Mouse (Mus musculus) 416B (cell line): ENCODE data around the gene Slc11a2.
"Not testable (repeated sequence)": the region's sequence is repeated elsewhere in the genome, so short reads cannot be mapped to it uniquely, and the experiment has no call there.

Experiments used
- DNase-seq: peaks from one replicate; pipeline ENCODE4 v3.0.0; 2011; ENCODE audit warnings: low read depth

Slc11a2 gene

GRCm38 (mm10) chr15:100351501-100352060, 73.3 kb downstream of the Slc11a2 start:
- DNase-seq, result no peak

GRCm38 (mm10) chr15:100349496-100349895, 75.4 kb downstream of the Slc11a2 start:
- no peak for DNase-seq

- DNase-seq, result no peak
Observed at GRCm38 (mm10) chr15:100346761-100347160, 78.1 kb downstream of the Slc11a2 start.

- DNase-seq, result no peak
Observed at GRCm38 (mm10) chr15:100345484-100345883, 79.4 kb downstream of the Slc11a2 start.

- DNase-seq, result not testable (repeated sequence)
Observed at GRCm38 (mm10) chr15:100341314-100341980, 83.4 kb downstream of the Slc11a2 start.
